Mouse (Mus musculus) MEL (cell line): ENCODE measurements around the gene Wdr44. TPM values are rescaled to one million over a fixed set of nuclear protein-coding genes. Genes with fewer than 3 reads are reported as not detected.
A peak's percentile ranks its signal among the peaks of the same experiment; 100 is the strongest.

Source experiments
- DNase-seq: peaks from one replicate; pipeline ENCODE4 v3.0.0; 2011; ENCODE audit warnings: low read depth, low spot score
- H3K27ac ChIP-seq: 2 replicates; pipeline ENCODE4 v1.5.1; 2012; ENCODE audit warnings: low read depth, mild to moderate bottlenecking, control low read depth, low read length, moderate library complexity; ENCODE audit not compliant: control insufficient read depth
- H3K27me3 ChIP-seq, 2 experiments: fragments of 150-350 bp in 1 of 2; sonication (generic) in 1 of 2; 2 replicates each; pipeline ENCODE4 v1.6.1; 2012; ENCODE audit warnings: low read length in 2 of 2, mild to moderate bottlenecking in 2 of 2, improper control_type of control experiment in 1 of 2, moderate library complexity in 1 of 2; ENCODE audit not compliant: insufficient read depth in 2 of 2, control insufficient read depth in 1 of 2
- H3K36me3 ChIP-seq, 2 experiments: 2 replicates each; pipeline ENCODE4 v1.6.1; 2012 to 2014; ENCODE audit warnings: low read length in 2 of 2, improper control_type of control experiment in 1 of 2, inconsistent platforms in 1 of 2, mild to moderate bottlenecking in 1 of 2; ENCODE audit not compliant: insufficient read depth in 2 of 2, control insufficient read depth in 1 of 2
- H3K4me1 ChIP-seq, 2 experiments: fragments of 150-350 bp in 1 of 2; sonication (generic) in 1 of 2; 2 replicates each; pipeline ENCODE4 v1.6.1; 2012; ENCODE audit warnings: low read length in 2 of 2, improper control_type of control experiment in 1 of 2, mild to moderate bottlenecking in 1 of 2; ENCODE audit not compliant: insufficient read depth in 2 of 2, control insufficient read depth in 1 of 2
- H3K4me3 ChIP-seq, 2 experiments: fragments of 150-350 bp in 1 of 2; sonication (generic) in 1 of 2; 2 replicates each; pipeline ENCODE4 v1.5.1; 2012; ENCODE audit warnings: low read depth in 2 of 2, low read length in 2 of 2, mild to moderate bottlenecking in 2 of 2, moderate library complexity in 2 of 2, control low read depth in 1 of 2, improper control_type of control experiment in 1 of 2; ENCODE audit not compliant: control insufficient read depth in 1 of 2, insufficient read depth in 1 of 2
- H3K79me2 ChIP-seq: 2 replicates; pipeline ENCODE4 v1.6.1; 2012; ENCODE audit warnings: mild to moderate bottlenecking, low read length, moderate library complexity; ENCODE audit not compliant: control insufficient read depth, poor library complexity, insufficient read depth
- H3K9ac ChIP-seq: 2 replicates; pipeline ENCODE4 v1.6.1; 2012; ENCODE audit warnings: low read depth, mild to moderate bottlenecking, control low read depth, low read length, moderate library complexity; ENCODE audit not compliant: control insufficient read depth, poor library complexity, severe bottlenecking
- H3K9me3 ChIP-seq: fragments of 150-350 bp; sonication (generic); replicated peaks from 2 replicates; pipeline ENCODE4 v1.6.1; 2012; ENCODE audit warnings: mild to moderate bottlenecking, low read length, improper control_type of control experiment, moderate library complexity; ENCODE audit not compliant: insufficient read depth
- BHLHE40 ChIP-seq: IDR thresholded peaks from 2 replicates; pipeline ENCODE4 v1.6.1; 2012; ENCODE audit warnings: low read depth, mild to moderate bottlenecking, inconsistent platforms, low read length, improper control_type of control experiment, borderline replicate concordance
- CHD1 ChIP-seq: IDR thresholded peaks from 2 replicates; pipeline ENCODE4 v1.6.1; 2012; ENCODE audit warnings: low read depth, mild to moderate bottlenecking, inconsistent platforms, low read length, improper control_type of control experiment
- CHD2 ChIP-seq: IDR thresholded peaks from 2 replicates; pipeline ENCODE4 v1.6.1; 2011; ENCODE audit warnings: low read length, improper control_type of control experiment
- EP300 ChIP-seq, 2 experiments: IDR thresholded peaks; 2 replicates each; pipeline ENCODE4 v1.6.1; 2011; ENCODE audit warnings: improper control_type of control experiment in 2 of 2, low read length in 2 of 2, low read depth in 1 of 2, mild to moderate bottlenecking in 1 of 2
- ETS1 ChIP-seq: IDR thresholded peaks from 2 replicates; pipeline ENCODE4 v1.6.1; 2012; ENCODE audit warnings: low read depth, mild to moderate bottlenecking, inconsistent platforms, low read length, improper control_type of control experiment, moderate library complexity
- GABPA ChIP-seq: IDR thresholded peaks from 2 replicates; pipeline ENCODE4 v1.6.1; 2012; ENCODE audit warnings: low read depth, mild to moderate bottlenecking, inconsistent platforms, low read length, improper control_type of control experiment, moderate library complexity
- GATA1 ChIP-seq: IDR thresholded peaks from 2 replicates; pipeline ENCODE4 v1.6.1; 2011; ENCODE audit warnings: low read depth, low read length, improper control_type of control experiment
- HCFC1 ChIP-seq: IDR thresholded peaks from 2 replicates; pipeline ENCODE4 v1.6.1; 2012; ENCODE audit warnings: low read depth, mild to moderate bottlenecking, inconsistent platforms, low read length, improper control_type of control experiment, moderate library complexity
- JUND ChIP-seq: IDR thresholded peaks from 2 replicates; pipeline ENCODE4 v1.6.1; 2011; ENCODE audit warnings: low read depth, mild to moderate bottlenecking, improper control_type of control experiment, low read length
- MAFK ChIP-seq: IDR thresholded peaks from 2 replicates; pipeline ENCODE4 v1.6.1; 2011; ENCODE audit warnings: low read depth, mild to moderate bottlenecking, low read length, improper control_type of control experiment, borderline replicate concordance
- MAX ChIP-seq: IDR thresholded peaks from 2 replicates; pipeline ENCODE4 v1.6.1; 2011; ENCODE audit warnings: low read length, improper control_type of control experiment
- MEF2A ChIP-seq: IDR thresholded peaks from 2 replicates; pipeline ENCODE4 v1.6.1; 2014; ENCODE audit warnings: low read depth, mild to moderate bottlenecking, inconsistent platforms, low read length, improper control_type of control experiment; ENCODE audit not compliant: poor library complexity, insufficient replicate concordance, severe bottlenecking; ENCODE audit errors: extremely low read depth
- MYB ChIP-seq: IDR thresholded peaks from 2 replicates; pipeline ENCODE4 v1.6.1; 2011; ENCODE audit warnings: mild to moderate bottlenecking, low read depth, low read length, improper control_type of control experiment
- MYC ChIP-seq: IDR thresholded peaks from 2 replicates; pipeline ENCODE4 v1.6.1; 2011; ENCODE audit warnings: low read depth, mild to moderate bottlenecking, low read length, improper control_type of control experiment, moderate library complexity
- NELFE ChIP-seq: IDR thresholded peaks from 2 replicates; pipeline ENCODE4 v1.6.1; 2011; ENCODE audit warnings: low read depth, low read length, improper control_type of control experiment
- NRF1 ChIP-seq: IDR thresholded peaks from 2 replicates; pipeline ENCODE4 v1.6.1; 2014; ENCODE audit warnings: low read depth, mild to moderate bottlenecking, inconsistent platforms, low read length, improper control_type of control experiment, moderate library complexity; ENCODE audit not compliant: poor library complexity, insufficient read depth, severe bottlenecking
- POLR2A ChIP-seq, 2 experiments: IDR thresholded peaks; 2 replicates each; pipeline ENCODE4 v1.6.1; 2011 to 2012; ENCODE audit warnings: low read length in 2 of 2, mild to moderate bottlenecking in 2 of 2, control low read depth in 1 of 2, improper control_type of control experiment in 1 of 2, low read depth in 1 of 2, moderate library complexity in 1 of 2; ENCODE audit not compliant: control insufficient read depth in 1 of 2, insufficient read depth in 1 of 2, poor library complexity in 1 of 2
- POLR2AphosphoS2 ChIP-seq: IDR thresholded peaks from 2 replicates; pipeline ENCODE4 v1.6.1; 2011; ENCODE audit warnings: low read length, improper control_type of control experiment
- POLR2AphosphoS5 ChIP-seq: IDR thresholded peaks from 2 replicates; pipeline ENCODE4 v1.6.1; 2012; ENCODE audit warnings: low read depth, borderline replicate concordance, mild to moderate bottlenecking, inconsistent platforms, low read length, moderate library complexity, mixed read lengths
- RAD21 ChIP-seq: IDR thresholded peaks from 2 replicates; pipeline ENCODE4 v1.6.1; 2011; ENCODE audit warnings: mild to moderate bottlenecking, low read depth, low read length, improper control_type of control experiment
- RCOR1 ChIP-seq: IDR thresholded peaks from 2 replicates; pipeline ENCODE4 v1.6.1; 2012; ENCODE audit warnings: low read depth, mild to moderate bottlenecking, inconsistent platforms, low read length, improper control_type of control experiment
- TAL1 ChIP-seq: IDR thresholded peaks from 2 replicates; pipeline ENCODE4 v1.6.1; 2012; ENCODE audit warnings: mild to moderate bottlenecking, inconsistent platforms, low read length, moderate library complexity, mixed read lengths
- TBP ChIP-seq: IDR thresholded peaks from 2 replicates; pipeline ENCODE4 v1.8.0; 2011; ENCODE audit warnings: low read depth, low read length, improper control_type of control experiment
- TCF12 ChIP-seq: IDR thresholded peaks from 2 replicates; pipeline ENCODE4 v1.6.1; 2014; ENCODE audit warnings: low read depth, mild to moderate bottlenecking, inconsistent platforms, low read length, improper control_type of control experiment, moderate library complexity
- UBTF ChIP-seq: IDR thresholded peaks from 2 replicates; pipeline ENCODE4 v1.6.1; 2012; ENCODE audit warnings: low read depth, mild to moderate bottlenecking, inconsistent platforms, low read length, improper control_type of control experiment, moderate library complexity, borderline replicate concordance; ENCODE audit not compliant: insufficient read depth
- ZC3H11A ChIP-seq: IDR thresholded peaks from 2 replicates; pipeline ENCODE4 v1.6.1; 2012; ENCODE audit warnings: low read depth, mild to moderate bottlenecking, inconsistent platforms, low read length, improper control_type of control experiment
- ZKSCAN1 ChIP-seq: IDR thresholded peaks from 2 replicates; pipeline ENCODE4 v1.6.1; 2012; ENCODE audit warnings: low read depth, mild to moderate bottlenecking, inconsistent platforms, low read length, improper control_type of control experiment, moderate library complexity
- ZMIZ1 ChIP-seq: IDR thresholded peaks from 2 replicates; pipeline ENCODE4 v1.6.1; 2012; ENCODE audit warnings: low read depth, mild to moderate bottlenecking, inconsistent platforms, low read length, improper control_type of control experiment, moderate library complexity
- polyA plus RNA-seq, 2 experiments: library from polyadenylated mRNA; stranded (reverse) in 1 of 2; unstranded in 1 of 2; fragments of >175 nt in 1 of 2; fragments of >200 nt in 1 of 2; gene quantifications; 2 replicates each; pipeline versions ENCODE4 v1.2.1 to v1.2.4; 2012; ENCODE audit warnings: low replicate concordance in 2 of 2, low read depth in 1 of 2; ENCODE audit not compliant: insufficient read length in 2 of 2, insufficient read depth in 1 of 2, missing spikeins in 1 of 2
- total RNA-seq: library from RNA; depleted of rRNA; stranded (reverse); fragments of 300-350 nt; gene quantifications from 2 replicates; pipeline ENCODE4 v1.2.3, GENCODE M21; 2012

The Wdr44 gene
- total and polyA plus RNA-seq, 3 experiments, result 7.5 to 20.3 TPM; not detected in 1

DNA sequence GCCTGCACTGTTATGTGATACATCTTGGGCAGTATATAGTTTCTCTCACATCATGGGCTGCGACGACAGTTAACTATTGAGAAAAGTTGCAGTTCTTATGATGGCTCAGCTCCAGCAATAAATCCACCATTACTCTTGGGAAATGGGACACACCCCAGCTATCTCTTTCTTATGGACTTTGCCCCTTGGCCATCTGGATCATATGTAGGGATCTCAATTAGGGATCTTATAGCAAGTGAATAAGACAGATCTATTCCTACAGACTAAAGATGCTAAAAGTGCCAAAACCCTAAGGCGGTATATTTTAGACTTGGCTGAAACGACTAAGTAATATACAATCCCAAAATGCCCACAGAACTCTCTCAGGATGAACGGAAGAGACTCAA, 522 bp upstream of the Wdr44 start:
- TF ChIP-seq NRF1 (no peak), JUND (no peak), ETS1 (peak; percentile 19; the same call in 1 of the 2 replicates), RCOR1 (peak; percentile 45; the same call in 1 of the 2 replicates), EP300 (IDR thresholded peaks at IDR 0.05; ENCODE audit: low read depth in 1 of 2, low read length in 2 of 2) (0 out of 4 replicates have a peak, but pooled peaks of 1 of the 2 experiments have one; percentile 36), CHD1 (peak; percentile 87; the same call in 1 of the 2 replicates), MAFK (no peak), POLR2A (IDR thresholded peaks at IDR 0.05; ENCODE audit: control insufficient read depth in 1 of 2, insufficient read depth in 1 of 2, low read depth in 1 of 2, low read length in 2 of 2, poor library complexity in 1 of 2) (no peak)
- TF ChIP-seq, all 39 proteins: peak for 4
- H3K9ac ChIP-seq, result peak overlapping the region; percentile 67
- peak overlapping the region; percentile 55 to 68 for H3K4me3 ChIP-seq
- H3K27ac ChIP-seq, result peak overlapping the region; percentile 87
- peaks cover 0 to under 1% of the 10 kb centered on the region in 2 experiments; a peak in 2 of 4 replicates for H3K36me3 ChIP-seq
- H3K27me3 ChIP-seq, result no peaks in the 10 kb centered on the region
- DNase-seq, result peak; percentile 70
- H3K9me3 ChIP-seq, result no peaks in the 10 kb centered on the region
- H3K4me1 ChIP-seq, result peaks cover 0 to 3% of the 10 kb centered on the region in 2 experiments; a peak in 1 of 4 replicates
- peaks cover 34% of the 10 kb centered on the region for H3K79me2 ChIP-seq

DNA sequence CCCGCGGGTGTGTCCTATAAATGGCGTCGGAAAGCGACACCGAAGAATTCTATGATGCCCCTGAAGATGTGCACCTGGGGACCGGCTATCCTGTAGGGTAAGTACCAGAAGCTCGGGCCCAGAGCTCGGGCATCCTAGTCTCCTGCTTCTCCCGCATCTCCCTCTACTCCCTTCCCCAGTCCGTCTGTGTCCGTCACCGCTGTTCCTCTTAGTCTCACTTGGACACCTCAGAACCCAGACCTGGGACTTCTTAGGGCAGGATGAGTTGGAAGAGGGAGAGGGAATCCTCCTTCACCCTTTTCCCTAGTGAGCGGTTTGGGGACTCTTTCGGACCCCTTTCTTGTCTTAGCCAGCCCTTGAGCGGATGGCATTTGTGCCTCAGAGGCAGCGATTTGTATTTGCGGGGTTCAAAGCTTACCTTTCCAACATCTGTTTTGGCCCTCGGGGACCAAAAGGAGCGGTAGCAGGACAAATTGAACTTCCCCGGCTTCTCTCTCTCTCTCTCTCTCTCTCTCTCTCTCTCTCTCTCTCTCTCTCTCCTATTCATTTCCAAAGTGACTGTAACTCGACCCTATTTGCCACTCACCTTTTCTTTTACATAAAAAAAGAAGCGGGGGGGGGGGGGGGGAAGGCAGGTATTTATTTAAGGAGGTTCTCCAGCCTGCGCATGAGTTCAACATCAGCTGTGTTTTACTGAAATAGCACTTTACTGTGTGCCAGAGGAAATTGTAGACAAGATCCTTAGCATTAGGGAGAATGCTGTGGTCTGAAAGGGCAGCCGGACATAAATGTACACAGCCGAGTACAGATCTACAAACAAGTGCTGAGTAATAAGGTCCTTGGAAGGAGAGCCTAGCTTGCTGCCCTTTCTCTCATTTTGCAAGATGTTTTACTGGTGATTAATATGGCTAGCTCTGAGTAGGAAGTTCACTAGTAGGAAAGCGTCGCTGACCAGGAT, 871 bp downstream of the Wdr44 start:
- Histone ChIP-seq H3K9me3 (no peaks in the 10 kb centered on the region), H3K36me3 (peaks cover 0 to 14% of the 10 kb centered on the region in 2 experiments; a peak in 2 of 4 replicates), H3K27ac (peak overlapping the region; percentile 98), H3K27me3 (no peaks in the 10 kb centered on the region), H3K79me2 (peaks cover 43% of the 10 kb centered on the region), H3K4me3 (peak overlapping the region; percentile 86 to 94), H3K9ac (peak overlapping the region; percentile 94), H3K4me1 (peaks cover 0 to 12% of the 10 kb centered on the region in 2 experiments; a peak in 2 of 4 replicates)
- DNase-seq, result peak; percentile 67
- no peak for TF ChIP-seq GATA1
- no peak for TF ChIP-seq POLR2AphosphoS2
- no peak for TF ChIP-seq HCFC1
- TF ChIP-seq BHLHE40, result no peak
- TF ChIP-seq RAD21, result no peak
- TF ChIP-seq GABPA, result no peak
- TF ChIP-seq ZC3H11A, result no peak
- TF ChIP-seq MEF2A, result no peak
- TF ChIP-seq MAFK, result no peak
- peak; percentile 84; the same call in 1 of the 2 replicates for TF ChIP-seq JUND
- TF ChIP-seq NRF1, result no peak
- no peak for TF ChIP-seq NELFE
- TF ChIP-seq ZMIZ1, result no peak; the same call in 1 of the 2 replicates
- TF ChIP-seq POLR2AphosphoS5, result no peak
- no peak for TF ChIP-seq TAL1
- no peak; the same call in 1 of the 2 replicates for TF ChIP-seq CHD2
- TF ChIP-seq UBTF, result no peak
- TF ChIP-seq TBP, result no peak; the same call in 1 of the 2 replicates
- no peak for TF ChIP-seq MYC
- no peak for TF ChIP-seq MAX
- TF ChIP-seq TCF12, result no peak
- TF ChIP-seq MYB, result no peak
- no peak for TF ChIP-seq ZKSCAN1
